Mouse (Mus musculus): Measurements from ENCODE around the gene Cysltr1. TPM values are rescaled to one million over a fixed set of nuclear protein-coding genes. Genes with fewer than 3 reads are reported as not detected.

The Cysltr1 gene
- polyA plus RNA-seq, 1 experiment from 2014 or later = 3.3 TPM

- Histone ChIP-seq H3K27ac (no peak overlapping the region), H3K4me2 (replicated peaks) (no peak overlapping the region), H3K9ac (no peak overlapping the region), H3K27me3 (replicated peaks) (no peaks in the 10 kb centered on the region), H3K36me3 (no peaks in the 10 kb centered on the region), H3K4me1 (replicated peaks) (no peaks in the 10 kb centered on the region), H3K9me3 (no peaks in the 10 kb centered on the region), H3K4me3 (replicated peaks) (no peak overlapping the region)
- 79% methylated on average over 2 of the region's 2 CpGs for WGBS
- no peak for ATAC-seq
Observed at GRCm38 (mm10) chrX:106555457-106555856, 48.0 kb downstream of the Cysltr1 start.

- no peak for ATAC-seq
- no peaks in the 10 kb centered on the region for H3K36me3 ChIP-seq
- no peak overlapping the region for H3K27ac ChIP-seq
- WGBS = 38% methylated on average over 3 of the region's 3 CpGs
- H3K4me3 ChIP-seq (replicated peaks) = no peak overlapping the region
- no peak overlapping the region for H3K4me2 ChIP-seq (replicated peaks)
- no peak overlapping the region for H3K9ac ChIP-seq
- no peaks in the 10 kb centered on the region for H3K27me3 ChIP-seq (replicated peaks)
- H3K4me1 ChIP-seq (replicated peaks) = no peaks in the 10 kb centered on the region
- no peaks in the 10 kb centered on the region for H3K9me3 ChIP-seq
Observed at GRCm38 (mm10) chrX:106536359-106536758, 67.1 kb downstream of the Cysltr1 start.

Other genes starting within 250 kb of the Cysltr1 start
- 4.1 and 4.6 TPM in 2 replicates for gene Fndc3c1, start 118.3 kb downstream of the Cysltr1 start, polyA plus RNA-seq (2015; fragmentation: Nextera tagmentation; extraction: Ambion mirVana)
- 0.08 and 0.09 TPM in 2 replicates for gene Gm5127, start 20.5 kb downstream of the Cysltr1 start, polyA plus RNA-seq (2015; fragmentation: Nextera tagmentation; extraction: Ambion mirVana)
- 13.2 and 14.9 TPM in 2 replicates for gene Rtl3, start 237.0 kb upstream of the Cysltr1 start, polyA plus RNA-seq (2015; fragmentation: Nextera tagmentation; extraction: Ambion mirVana)

Data from intestine, embryonic 15.5 days (tissue).